Mouse (Mus musculus) heart, adult 2 months (tissue): ENCODE results near the gene Galnt7.

Source experiments
- EP300 ChIP-seq: fragments of 200-500 bp; IDR thresholded peaks from 2 replicates; pipeline ENCODE4 v1.6.1; 2011; ENCODE audit warnings: low read depth, low read length, control low read depth; ENCODE audit not compliant: insufficient read depth
- POLR2A ChIP-seq: fragments of 200-500 bp; IDR thresholded peaks from 2 replicates; pipeline ENCODE4 v1.6.1; 2011; ENCODE audit warnings: mild to moderate bottlenecking, low read depth, low read length, control low read depth; ENCODE audit not compliant: insufficient read depth

GRCm38 (mm10) chr8:57552102-57553032 lies 100.5 kb downstream of the Galnt7 start:
- TF ChIP-seq POLR2A, result no peak
- TF ChIP-seq EP300, result no peak
